Mouse (Mus musculus) E14TG2a.4 (cell line): Measurements from ENCODE around the gene Gm45713.

Experiments used
- CTCF ChIP-seq: conservative IDR thresholded peaks from 2 replicates; pipeline ENCODE4 v1.5.1; 2014; ENCODE audit warnings: low read length
- POU5F1 ChIP-seq: IDR thresholded peaks from 2 replicates; pipeline ENCODE4 v1.6.1; 2014; ENCODE audit warnings: low read length, borderline replicate concordance

GRCm38 (mm10) chr7:45091001-45091990 is 44.7 kb downstream of the Gm45713 start:
- TF ChIP-seq CTCF (no peak), POU5F1 (no peak)
